8 mouse cellular contexts compared by ENCODE assay signal in genomic region chr1:179734500-179735474, GRCm38 (mm10). TPM values are rescaled to one million over a fixed set of nuclear protein-coding genes. Genes with fewer than 3 reads are reported as not detected.
DNase-seq lines count a peak whose midpoint lies in the region; ATAC-seq and TF ChIP-seq lines count a peak whose summit lies in the region.

No protein-coding gene starts in this region.

- ATAC-seq in liver, embryonic 11.5 days (replicated peaks; ENCODE audit: low FRiP score) = peak; percentile 66

- no peaks in the 10 kb centered on the region for H3K27me3 ChIP-seq in kidney, adult 2 months (replicated peaks; ENCODE audit: control insufficient read depth, insufficient read depth, low read length)
- H3K27me3 ChIP-seq in liver, embryonic 11.5 days (replicated peaks; ENCODE audit: control insufficient read depth, insufficient read depth, low read length) = no peaks in the 10 kb centered on the region

- no peak for TF ChIP-seq POLR2A in kidney, adult 2 months (IDR thresholded peaks at IDR 0.05; ENCODE audit: low read depth, low read length)

- no peak overlapping the region for H3K4me3 ChIP-seq in kidney, adult 2 months (ENCODE audit: insufficient read depth, low read depth, low read length)
- no peak overlapping the region for H3K4me3 ChIP-seq in liver, embryonic 11.5 days (ENCODE audit: low read depth, low read length)

- H3K4me2 ChIP-seq in liver, embryonic 11.5 days = peak overlapping the region; percentile 40

- no peaks in the 10 kb centered on the region for H3K36me3 ChIP-seq in kidney, adult 2 months (ENCODE audit: control insufficient read depth, insufficient read depth, low read length)
- no peaks in the 10 kb centered on the region for H3K36me3 ChIP-seq in liver, embryonic 11.5 days (ENCODE audit: control insufficient read depth, insufficient read depth, low read length)

- no peaks in the 10 kb centered on the region for H3K9me3 ChIP-seq in liver, embryonic 11.5 days (ENCODE audit: control insufficient read depth, low read length)

- H3K4me1 ChIP-seq in kidney, adult 2 months (ENCODE audit: control insufficient read depth, insufficient read depth, low read length) = no peaks in the 10 kb centered on the region
- H3K4me1 ChIP-seq in liver, embryonic 11.5 days (replicated peaks; ENCODE audit: control insufficient read depth, insufficient read depth, low read length) = no peaks in the 10 kb centered on the region

- DNase-seq in left cerebral cortex, adult 18-20 months (ENCODE audit: low spot score in 2 of 2) = peak; percentile 43 to 55
- no peak for DNase-seq in left cerebral cortex, adult 11 months (ENCODE audit: low spot score)
- DNase-seq in cerebellum, adult 11-12 months = peak; percentile 56
- peak; percentile 54 for DNase-seq in gastrocnemius, adult 18-20 months (ENCODE audit: low spot score)
- peak; percentile 62 for DNase-seq in kidney, adult 2 months
- DNase-seq in liver, embryonic 11.5 days (ENCODE audit: low spot score) = peak; percentile 65
- DNase-seq in ovary, postnatal 10 days (ENCODE audit: low spot score) = peak; percentile 56
- peak; percentile 55 for DNase-seq in thymus, postnatal 0 days (ENCODE audit: low spot score)

- H3K9ac ChIP-seq in liver, embryonic 11.5 days (ENCODE audit: low read depth, low read length) = no peak overlapping the region

- no peak overlapping the region for H3K27ac ChIP-seq in kidney, adult 2 months (ENCODE audit: insufficient read depth, low read depth, low read length)
- H3K27ac ChIP-seq in liver, embryonic 11.5 days (ENCODE audit: low read depth, low read length) = no peak overlapping the region

- peak; percentile 67 for TF ChIP-seq CTCF in kidney, adult 2 months (conservative IDR thresholded peaks at IDR 0.05; ENCODE audit: insufficient read depth, insufficient read length, low read depth, low read length)

- WGBS in kidney, adult 2 months = 36% methylated on average over 15 of the region's 15 CpGs
- 27% methylated on average over 15 of the region's 15 CpGs for WGBS in liver, embryonic 11.5 days

RNA-seq across cellular contexts. Expression of gene Kif28, which starts 10.3 kb away (rescaled TPM):
- total RNA-seq in left cerebral cortex, adult 18-20 months (2021) = under 1 TPM; 0.12 to 0.16 TPM
- under 1 TPM; 0.07 to 0.11 TPM for total RNA-seq in gastrocnemius, adult 18-20 months (2021)
- polyA plus RNA-seq in kidney, adult 2 months (2012; rRNA removed) = not detected in 2 replicates
- polyA plus RNA-seq in liver, embryonic 11.5 days (2014; fragmentation: Nextera tagmentation; extraction: Ambion mirVana) = not detected in 2 replicates
- not detected in 2 replicates for polyA plus RNA-seq in thymus, postnatal 0 days (2015; fragmentation: Nextera tagmentation; extraction: Ambion mirVana)
